Comparison of ENCODE assay signal across 8 mouse cellular contexts in the genomic region with DNA sequence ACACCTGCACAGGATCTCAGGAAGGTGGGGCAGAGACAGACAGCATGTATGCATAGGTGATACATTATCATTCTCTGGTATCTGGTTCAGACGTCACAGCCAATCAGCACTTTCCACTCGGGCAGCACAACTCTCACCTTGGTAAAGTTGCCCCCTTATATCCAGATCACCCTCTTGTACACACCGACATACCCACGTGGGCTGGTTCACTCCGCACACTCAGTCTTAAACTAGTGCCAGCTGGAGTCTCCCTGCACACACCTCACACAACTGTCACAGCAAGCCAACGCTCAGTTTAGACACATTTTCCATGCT. TPM values are rescaled to one million over a fixed set of nuclear protein-coding genes. Genes with fewer than 3 reads are reported as not detected.
A peak's percentile ranks its signal among the peaks of the same experiment; 100 is the strongest.
DNase-seq lines count a peak whose midpoint lies in the region; ATAC-seq and TF ChIP-seq lines count a peak whose summit lies in the region.

No protein-coding gene starts in this region.

- DNase-seq in kidney, postnatal 0 days (ENCODE audit: low spot score), result no peak
- no peak for DNase-seq in kidney, postnatal 36 days
- no peak for DNase-seq in embryonic facial prominence, embryonic 11.5 days (ENCODE audit: low spot score)
- DNase-seq in layer of hippocampus, adult 9-10 months (ENCODE audit: low spot score), result no peak
- no peak for DNase-seq in adrenal gland, adult (ENCODE audit: inconsistent age in 2 of 2, low spot score in 1 of 2)
- DNase-seq in MN1 (ENCODE audit: low spot score), result no peak

- H3K36me3 ChIP-seq in kidney, postnatal 0 days (ENCODE audit: insufficient read depth, low read length), result no peaks in the 10 kb centered on the region
- H3K36me3 ChIP-seq in embryonic facial prominence, embryonic 11.5 days (replicated peaks; ENCODE audit: control insufficient read depth, insufficient read depth, low read depth, low read length), result no peaks in the 10 kb centered on the region
- no peaks in the 10 kb centered on the region for H3K36me3 ChIP-seq in hindbrain, embryonic 16.5 days (ENCODE audit: control insufficient read depth, insufficient read depth, low read length)
- H3K36me3 ChIP-seq in midbrain, embryonic 15.5 days (replicated peaks), result no peaks in the 10 kb centered on the region

- H3K9me3 ChIP-seq in kidney, postnatal 0 days (replicated peaks; ENCODE audit: low read length), result no peaks in the 10 kb centered on the region
- no peaks in the 10 kb centered on the region for H3K9me3 ChIP-seq in embryonic facial prominence, embryonic 11.5 days (replicated peaks; ENCODE audit: control insufficient read depth, low read length)
- no peaks in the 10 kb centered on the region for H3K9me3 ChIP-seq in hindbrain, embryonic 16.5 days (ENCODE audit: control insufficient read depth, low read length)
- no peaks in the 10 kb centered on the region for H3K9me3 ChIP-seq in midbrain, embryonic 15.5 days

- H3K4me2 ChIP-seq in kidney, postnatal 0 days (ENCODE audit: low read length), result peak overlapping the region; percentile 88
- H3K4me2 ChIP-seq in embryonic facial prominence, embryonic 11.5 days (ENCODE audit: low read depth, low read length), result peak overlapping the region; percentile 96; the same call in 1 of the 2 replicates
- peak overlapping the region; percentile 96 for H3K4me2 ChIP-seq in hindbrain, embryonic 16.5 days (ENCODE audit: low read length)
- H3K4me2 ChIP-seq in midbrain, embryonic 15.5 days, result peak overlapping the region; percentile 87

- peaks cover 14% of the 10 kb centered on the region for H3K4me1 ChIP-seq in kidney, postnatal 0 days (replicated peaks; ENCODE audit: insufficient read depth, low read length)
- peaks cover 3% of the 10 kb centered on the region; the same call in 1 of the 2 replicates for H3K4me1 ChIP-seq in embryonic facial prominence, embryonic 11.5 days (ENCODE audit: control insufficient read depth, insufficient read depth, low read length)
- peaks cover 11% of the 10 kb centered on the region for H3K4me1 ChIP-seq in hindbrain, embryonic 16.5 days (ENCODE audit: control insufficient read depth, insufficient read depth, low read depth, low read length)
- H3K4me1 ChIP-seq in midbrain, embryonic 15.5 days, result peaks cover 11% of the 10 kb centered on the region

- peak overlapping the region; percentile 88 for H3K9ac ChIP-seq in kidney, postnatal 0 days (ENCODE audit: low read depth, low read length)
- H3K9ac ChIP-seq in embryonic facial prominence, embryonic 11.5 days (replicated peaks; ENCODE audit: low read length), result no peak overlapping the region; the same call in 1 of the 2 replicates
- H3K9ac ChIP-seq in hindbrain, embryonic 16.5 days (ENCODE audit: low read depth, low read length), result peak overlapping the region; percentile 84
- H3K9ac ChIP-seq in midbrain, embryonic 15.5 days, result peak overlapping the region; percentile 54; the same call in 1 of the 2 replicates

- no peak for ATAC-seq in kidney, postnatal 0 days (replicated peaks; ENCODE audit: low FRiP score, low read depth)
- no peak for ATAC-seq in embryonic facial prominence, embryonic 11.5 days (replicated peaks; ENCODE audit: insufficient number of reproducible peaks, low FRiP score, low TSS enrichment, low read depth)
- 0 out of 2 replicates have a peak, but pooled peaks have one; percentile 24 for ATAC-seq in hindbrain, embryonic 16.5 days
- ATAC-seq in midbrain, embryonic 15.5 days (replicated peaks), result no peak

- 28% methylated on average over 6 of the region's 6 CpGs for WGBS in kidney, postnatal 0 days
- 26% methylated on average over 6 of the region's 6 CpGs for WGBS in embryonic facial prominence, embryonic 11.5 days
- WGBS in hindbrain, embryonic 16.5 days, result 14% methylated on average over 6 of the region's 6 CpGs
- 28% methylated on average over 6 of the region's 6 CpGs for WGBS in midbrain, embryonic 15.5 days

- H3K4me3 ChIP-seq in kidney, postnatal 0 days (replicated peaks; ENCODE audit: low read depth, low read length), result peak overlapping the region; percentile 63
- peak overlapping the region; percentile 50 for H3K4me3 ChIP-seq in embryonic facial prominence, embryonic 11.5 days (ENCODE audit: low read depth, low read length)
- H3K4me3 ChIP-seq in hindbrain, embryonic 16.5 days (ENCODE audit: low read length), result peak overlapping the region; percentile 52
- H3K4me3 ChIP-seq in midbrain, embryonic 15.5 days, result peak overlapping the region; percentile 41

- peak overlapping the region; percentile 88 for H3K27ac ChIP-seq in kidney, postnatal 0 days
- no peak overlapping the region for H3K27ac ChIP-seq in embryonic facial prominence, embryonic 11.5 days (replicated peaks; ENCODE audit: low read depth, low read length)
- no peak overlapping the region for H3K27ac ChIP-seq in hindbrain, embryonic 16.5 days (ENCODE audit: low read depth, low read length)
- H3K27ac ChIP-seq in midbrain, embryonic 15.5 days, result no peak overlapping the region

- no peaks in the 10 kb centered on the region for H3K27me3 ChIP-seq in kidney, postnatal 0 days (ENCODE audit: insufficient read depth, low read length)
- no peaks in the 10 kb centered on the region for H3K27me3 ChIP-seq in embryonic facial prominence, embryonic 11.5 days (ENCODE audit: control insufficient read depth, insufficient read depth, low read length)
- H3K27me3 ChIP-seq in hindbrain, embryonic 16.5 days (replicated peaks; ENCODE audit: control insufficient read depth, insufficient read depth, low read length), result no peaks in the 10 kb centered on the region; the same call in 1 of the 2 replicates
- no peaks in the 10 kb centered on the region for H3K27me3 ChIP-seq in midbrain, embryonic 15.5 days (replicated peaks)

- TF ChIP-seq CTCF in kidney, postnatal 0 days (IDR thresholded peaks at IDR 0.05; ENCODE audit: low read depth), result no peak

RNA-seq across cellular contexts. Expression of a gene that starts 0.6 kb away (rescaled TPM):
- polyA plus RNA-seq in kidney, postnatal 0 days (2015; fragmentation: Nextera tagmentation; extraction: Ambion mirVana), result 14.1 and 15.8 TPM in 2 replicates
- 3.6 and 4.3 TPM in 2 replicates for polyA plus RNA-seq in embryonic facial prominence, embryonic 11.5 days (2014; fragmentation: Nextera tagmentation; extraction: Ambion mirVana)
- 4.4 and 5.6 TPM in 2 replicates for polyA plus RNA-seq in hindbrain, embryonic 16.5 days (2015; fragmentation: Nextera tagmentation; extraction: Ambion mirVana)
- 2.0 and 2.4 TPM in 2 replicates for polyA plus RNA-seq in midbrain, embryonic 15.5 days (2015; fragmentation: Nextera tagmentation; extraction: Ambion mirVana)

RNA-seq across cellular contexts. Expression of a gene that starts 0.9 kb away (rescaled TPM):
- 8.0 and 8.4 TPM in 2 replicates for polyA plus RNA-seq in kidney, postnatal 0 days (2015; fragmentation: Nextera tagmentation; extraction: Ambion mirVana)
- 1.2 and 1.5 TPM in 2 replicates for polyA plus RNA-seq in embryonic facial prominence, embryonic 11.5 days (2014; fragmentation: Nextera tagmentation; extraction: Ambion mirVana)
- polyA plus RNA-seq in hindbrain, embryonic 16.5 days (2015; fragmentation: Nextera tagmentation; extraction: Ambion mirVana), result 1.6 and 2.0 TPM in 2 replicates
- polyA plus RNA-seq in midbrain, embryonic 15.5 days (2015; fragmentation: Nextera tagmentation; extraction: Ambion mirVana), result 1.2 and 1.8 TPM in 2 replicates

RNA-seq across cellular contexts. Expression of a gene that starts 9.4 kb away (rescaled TPM):
- polyA plus RNA-seq in kidney, postnatal 0 days (2015; fragmentation: Nextera tagmentation; extraction: Ambion mirVana), result 0.43 and 0.89 TPM in 2 replicates
- 0.24 and 0.42 TPM in 2 replicates for polyA plus RNA-seq in embryonic facial prominence, embryonic 11.5 days (2014; fragmentation: Nextera tagmentation; extraction: Ambion mirVana)
- 0.53 and 0.77 TPM in 2 replicates for polyA plus RNA-seq in hindbrain, embryonic 16.5 days (2015; fragmentation: Nextera tagmentation; extraction: Ambion mirVana)
- 0.37 and 0.68 TPM in 2 replicates for polyA plus RNA-seq in midbrain, embryonic 15.5 days (2015; fragmentation: Nextera tagmentation; extraction: Ambion mirVana)

RNA-seq across cellular contexts. Expression of a gene that starts 13.1 kb away (rescaled TPM):
- 52.2 and 59.4 TPM in 2 replicates for polyA plus RNA-seq in kidney, postnatal 0 days (2015; fragmentation: Nextera tagmentation; extraction: Ambion mirVana)
- 106 and 108 TPM in 2 replicates for polyA plus RNA-seq in embryonic facial prominence, embryonic 11.5 days (2014; fragmentation: Nextera tagmentation; extraction: Ambion mirVana)
- 89.8 and 104 TPM in 2 replicates for polyA plus RNA-seq in hindbrain, embryonic 16.5 days (2015; fragmentation: Nextera tagmentation; extraction: Ambion mirVana)
- polyA plus RNA-seq in midbrain, embryonic 15.5 days (2015; fragmentation: Nextera tagmentation; extraction: Ambion mirVana), result 116 and 122 TPM in 2 replicates

RNA-seq across cellular contexts. Expression of a gene that starts 22.8 kb away (rescaled TPM):
- polyA plus RNA-seq in kidney, postnatal 0 days (2015; fragmentation: Nextera tagmentation; extraction: Ambion mirVana), result 468 and 493 TPM in 2 replicates
- 959 and 1,000 TPM in 2 replicates for polyA plus RNA-seq in embryonic facial prominence, embryonic 11.5 days (2014; fragmentation: Nextera tagmentation; extraction: Ambion mirVana)
- polyA plus RNA-seq in hindbrain, embryonic 16.5 days (2015; fragmentation: Nextera tagmentation; extraction: Ambion mirVana), result 382 and 471 TPM in 2 replicates
- 460 and 473 TPM in 2 replicates for polyA plus RNA-seq in midbrain, embryonic 15.5 days (2015; fragmentation: Nextera tagmentation; extraction: Ambion mirVana)
